Mouse (Mus musculus) limb, embryonic 14.5 days (tissue): ENCODE data around the gene Itgb8. TPM values are rescaled to one million over a fixed set of nuclear protein-coding genes. Genes with fewer than 3 reads are reported as not detected.

Experiments used
- ATAC-seq: fragments of 200-750 bp; cut with Nextera tagmentation; 2 replicates; pipeline ENCODE4 v1.8.0; 2017; ENCODE audit warnings: low read depth, moderate number of reproducible peaks, moderate TSS enrichment; ENCODE audit not compliant: low FRiP score
- DNase-seq: peaks from one replicate; pipeline ENCODE4 v3.0.0-alpha.2; 2015; ENCODE audit warnings: low spot score
- H3K27ac ChIP-seq: fragments of 300-500 bp; sonication (generic); replicated peaks from 2 replicates; pipeline ENCODE4 v1.5.1; 2014; ENCODE audit warnings: low read depth, mild to moderate bottlenecking, low read length, moderate library complexity, mixed read lengths
- H3K27me3 ChIP-seq: fragments of 300-500 bp; sonication (generic); 2 replicates; pipeline ENCODE4 v1.6.1; 2014; ENCODE audit warnings: low read length, mixed read lengths; ENCODE audit not compliant: control insufficient read depth, insufficient read depth
- H3K36me3 ChIP-seq: fragments of 300-500 bp; sonication (generic); 2 replicates; pipeline ENCODE4 v1.6.1; 2014; ENCODE audit warnings: mild to moderate bottlenecking, low read length, moderate library complexity, mixed read lengths; ENCODE audit not compliant: control insufficient read depth, insufficient read depth
- H3K4me1 ChIP-seq: fragments of 300-500 bp; sonication (generic); 2 replicates; pipeline ENCODE4 v1.6.1; 2014; ENCODE audit warnings: antibody characterized with exemption, low read length, mixed read lengths; ENCODE audit not compliant: control insufficient read depth, insufficient read depth
- H3K4me2 ChIP-seq: fragments of 300-500 bp; sonication (generic); replicated peaks from 2 replicates; pipeline ENCODE4 v1.6.1; 2014; ENCODE audit warnings: low read depth, mild to moderate bottlenecking, low read length, moderate library complexity; ENCODE audit not compliant: severe bottlenecking
- H3K4me3 ChIP-seq: fragments of 300-500 bp; sonication (generic); replicated peaks from 2 replicates; pipeline ENCODE4 v1.5.1; 2014; ENCODE audit warnings: low read length
- H3K9ac ChIP-seq: fragments of 300-500 bp; sonication (generic); 2 replicates; pipeline ENCODE4 v1.6.1; 2014; ENCODE audit warnings: mild to moderate bottlenecking, low read depth, low read length, moderate library complexity; ENCODE audit not compliant: severe bottlenecking
- H3K9me3 ChIP-seq: fragments of 300-500 bp; sonication (generic); 2 replicates; pipeline ENCODE4 v1.6.1; 2016; ENCODE audit warnings: low read length; ENCODE audit not compliant: control insufficient read depth
- POLR2A ChIP-seq: fragments of 200-500 bp; IDR thresholded peaks from 2 replicates; pipeline ENCODE4 v1.8.0; 2012; ENCODE audit warnings: inconsistent platforms, mild to moderate bottlenecking, moderate library complexity, borderline replicate concordance; ENCODE audit not compliant: insufficient read depth, insufficient read length; ENCODE audit errors: extremely low read depth
- WGBS: fragments of 180-500 bp; shearing (Covaris S2); extraction: QIAGEN DNeasy Blood & Tissue Kit; methylation state at CpG from one replicate; pipeline ENCODE4 v1.1.7; 2014; 5-methylcytosine and 5-hydroxymethylcytosine counted together
- polyA plus RNA-seq, 2 experiments: library from polyadenylated mRNA; depleted of rRNA in 1 of 2; stranded (reverse) in 1 of 2; unstranded in 1 of 2; fragments of >200 nt; fragmentation: Nextera tagmentation in 1 of 2; extraction: Ambion mirVana in 1 of 2; gene quantifications; 2 replicates each; pipeline versions ENCODE4 v1.2.1 to v1.2.3; 2012 to 2014

Gene Itgb8
- polyA plus RNA-seq, 2 experiments: 2.5 to 4.2 TPM

DNA sequence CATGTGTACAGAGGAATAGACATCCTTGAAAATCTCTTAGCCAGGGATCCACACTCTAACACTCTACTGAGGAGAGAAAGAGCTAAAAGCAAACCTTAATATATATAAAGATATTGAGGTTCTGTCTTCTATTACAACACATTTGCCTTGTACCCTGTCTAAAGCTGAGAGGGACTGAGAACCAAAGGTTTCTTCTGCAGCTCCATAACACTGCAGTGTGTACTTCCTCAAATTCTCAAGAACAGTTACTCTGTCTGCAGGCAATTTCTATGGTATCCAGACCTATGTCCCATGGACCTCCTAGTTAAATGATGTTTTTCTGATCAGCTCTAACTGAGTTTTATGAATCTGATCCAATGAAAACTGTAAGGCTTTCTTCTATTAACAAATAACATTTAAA is 13.9 kb downstream of the Itgb8 start:
- Histone ChIP-seq H3K4me2 (no peak overlapping the region), H3K9me3 (no peaks in the 10 kb centered on the region), H3K27me3 (no peaks in the 10 kb centered on the region), H3K36me3 (no peaks in the 10 kb centered on the region), H3K4me1 (no peaks in the 10 kb centered on the region), H3K4me3 (no peak overlapping the region), H3K27ac (no peak overlapping the region), H3K9ac (no peak overlapping the region)
- TF ChIP-seq POLR2A: no peak
- DNase-seq (no peak), ATAC-seq (no peak)

DNA sequence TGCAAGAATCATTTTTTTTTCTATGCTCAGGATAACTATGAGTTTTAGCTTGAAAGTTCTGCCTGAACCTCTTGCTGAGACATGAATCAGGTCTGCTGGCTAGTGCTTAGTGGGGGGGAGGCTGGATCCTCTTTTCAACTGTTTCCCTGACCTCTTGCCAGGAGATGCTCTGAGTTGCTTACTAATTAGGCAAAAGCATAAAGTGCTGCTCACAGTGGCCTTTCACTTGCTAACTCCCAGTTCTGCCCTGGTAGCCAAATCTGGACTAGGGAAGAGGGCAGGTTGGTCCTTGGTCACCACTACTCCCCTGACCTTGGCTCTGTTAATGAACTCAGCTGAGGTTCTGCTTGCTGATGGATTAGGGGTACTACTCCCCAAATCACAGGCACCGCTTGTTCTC is 19.2 kb downstream of the Itgb8 start:
- DNase-seq (no peak), ATAC-seq (no peak)
- no peak overlapping the region for H3K27ac ChIP-seq
- H3K9me3 ChIP-seq: no peaks in the 10 kb centered on the region
- no peak for TF ChIP-seq POLR2A
- H3K4me1 ChIP-seq: peaks cover 11% of the 10 kb centered on the region
- H3K4me3 ChIP-seq: no peak overlapping the region
- 89% methylated on average over 1 of the region's 1 CpGs for WGBS
- H3K9ac ChIP-seq: no peak overlapping the region
- H3K4me2 ChIP-seq: no peak overlapping the region
- H3K36me3 ChIP-seq: no peaks in the 10 kb centered on the region
- H3K27me3 ChIP-seq: no peaks in the 10 kb centered on the region

DNA sequence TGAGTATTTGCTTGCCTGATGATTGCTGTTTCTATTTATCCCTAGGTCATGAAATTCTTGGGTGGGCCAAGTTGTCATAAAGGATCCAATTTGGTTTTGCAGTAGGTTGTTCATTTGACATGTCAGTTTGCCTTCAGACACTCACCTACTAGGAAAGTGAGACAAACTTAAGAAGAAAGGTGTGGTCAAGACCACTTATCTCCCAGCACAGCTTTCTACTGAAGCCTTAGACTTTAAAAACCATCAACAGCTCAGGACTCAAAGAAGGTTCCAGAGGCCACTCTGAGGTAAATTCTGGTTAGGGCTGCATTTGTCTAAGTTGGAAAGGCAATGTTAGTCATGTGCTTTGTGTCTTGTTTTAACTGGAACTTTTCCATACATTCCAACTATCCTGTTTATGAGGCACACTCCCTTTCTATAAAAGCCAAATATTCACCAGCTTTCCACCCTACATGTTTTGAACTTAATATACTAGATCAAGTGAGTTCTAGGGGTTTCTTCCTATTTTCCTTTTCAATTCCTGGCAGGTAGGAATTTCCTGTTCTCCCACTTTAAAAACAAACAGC is 20.8 kb downstream of the Itgb8 start:
- ATAC-seq (peak; percentile 41; the same call in 1 of the 2 replicates), DNase-seq (peak; percentile 26)
- no peak for TF ChIP-seq POLR2A
- Histone ChIP-seq H3K27me3 (no peaks in the 10 kb centered on the region), H3K4me1 (peaks cover 11% of the 10 kb centered on the region), H3K4me2 (no peak overlapping the region), H3K36me3 (no peaks in the 10 kb centered on the region), H3K4me3 (no peak overlapping the region), H3K9ac (no peak overlapping the region), H3K27ac (no peak overlapping the region; the same call in 1 of the 2 replicates), H3K9me3 (no peaks in the 10 kb centered on the region)

DNA sequence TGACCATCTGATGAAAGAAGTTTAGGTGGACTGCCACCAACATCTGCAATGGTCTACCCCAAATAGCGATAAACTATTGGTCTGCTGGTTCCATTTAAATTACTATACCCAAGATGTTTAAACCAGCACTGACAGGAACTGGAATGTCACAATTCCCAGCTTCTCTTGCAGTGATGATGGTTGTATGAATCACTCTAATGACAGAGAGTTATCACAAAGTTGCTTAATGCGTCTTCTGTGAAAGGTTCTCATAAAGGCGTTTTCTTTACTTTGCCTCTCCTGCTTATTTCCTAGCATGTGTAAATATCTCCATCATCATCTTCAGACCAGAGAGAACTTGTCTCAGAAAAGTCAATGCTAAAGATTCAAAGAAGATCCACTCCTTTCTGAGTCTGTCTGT is 23.4 kb downstream of the Itgb8 start:
- no peak for TF ChIP-seq POLR2A
- Histone ChIP-seq H3K27me3 (no peaks in the 10 kb centered on the region), H3K27ac (no peak overlapping the region), H3K36me3 (no peaks in the 10 kb centered on the region), H3K9ac (no peak overlapping the region), H3K4me3 (no peak overlapping the region), H3K9me3 (no peaks in the 10 kb centered on the region), H3K4me1 (peaks cover 11% of the 10 kb centered on the region), H3K4me2 (no peak overlapping the region)
- no peak for DNase-seq
- ATAC-seq: no peak
- WGBS: 94% methylated on average over 3 of the region's 3 CpGs

DNA sequence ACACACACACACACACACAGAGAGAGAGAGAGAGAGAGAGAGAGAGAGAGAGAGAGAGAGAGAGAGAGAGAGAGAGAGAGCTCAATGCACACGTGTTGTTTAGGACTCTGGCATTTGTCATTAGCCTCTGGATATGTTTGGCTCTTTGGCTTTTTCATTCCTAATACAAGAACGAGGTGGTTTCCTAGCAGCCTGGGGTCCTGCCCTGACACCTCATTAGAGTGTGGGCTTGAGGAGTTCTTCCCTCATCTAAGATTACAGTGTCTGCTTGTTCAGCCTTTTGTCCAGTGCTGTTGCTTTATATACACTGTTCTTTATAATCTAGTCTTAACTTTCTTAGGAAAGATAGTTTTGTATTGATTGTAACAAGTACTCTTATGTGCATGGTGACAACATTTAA is 27.1 kb downstream of the Itgb8 start:
- no peaks in the 10 kb centered on the region for H3K9me3 ChIP-seq
- H3K36me3 ChIP-seq: no peaks in the 10 kb centered on the region
- no peak overlapping the region for H3K4me3 ChIP-seq
- 19% methylated on average over 2 of the region's 2 CpGs for WGBS
- no peak overlapping the region for H3K27ac ChIP-seq
- no peak overlapping the region for H3K4me2 ChIP-seq
- no peak for DNase-seq
- no peaks in the 10 kb centered on the region for H3K4me1 ChIP-seq
- no peak for ATAC-seq
- TF ChIP-seq POLR2A: no peak
- no peaks in the 10 kb centered on the region for H3K27me3 ChIP-seq
- H3K9ac ChIP-seq: no peak overlapping the region

DNA sequence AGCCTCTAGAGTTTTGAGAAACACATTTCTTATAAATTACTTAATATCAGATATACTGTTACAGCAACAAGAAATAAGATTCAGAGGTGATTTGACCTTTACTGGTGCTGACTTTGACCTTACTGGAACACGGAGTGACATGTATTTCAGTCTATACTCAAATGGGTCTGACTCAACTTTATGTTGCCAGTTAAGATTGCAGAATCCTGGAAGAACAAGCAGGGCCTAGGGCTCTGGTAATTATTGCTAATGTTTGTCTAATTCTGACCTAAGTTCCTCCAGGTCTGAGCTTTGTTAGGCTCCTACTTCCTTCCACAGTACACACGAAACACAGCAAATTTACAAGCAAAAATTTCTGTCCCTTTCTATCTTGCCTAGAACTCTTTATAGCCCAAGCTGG is 28.0 kb downstream of the Itgb8 start:
- no peak for ATAC-seq
- Histone ChIP-seq H3K4me3 (no peak overlapping the region), H3K4me2 (no peak overlapping the region), H3K27me3 (no peaks in the 10 kb centered on the region), H3K27ac (no peak overlapping the region), H3K9me3 (no peaks in the 10 kb centered on the region), H3K4me1 (no peaks in the 10 kb centered on the region), H3K36me3 (no peaks in the 10 kb centered on the region), H3K9ac (no peak overlapping the region)
- no peak for DNase-seq
- TF ChIP-seq POLR2A: no peak
- 75% methylated on average over 2 of the region's 2 CpGs for WGBS
